Mouse (Mus musculus): Measurements from ENCODE around the gene Bsnd.
A peak's percentile ranks its signal among the peaks of the same experiment; 100 is the strongest.

The Bsnd gene

DNA sequence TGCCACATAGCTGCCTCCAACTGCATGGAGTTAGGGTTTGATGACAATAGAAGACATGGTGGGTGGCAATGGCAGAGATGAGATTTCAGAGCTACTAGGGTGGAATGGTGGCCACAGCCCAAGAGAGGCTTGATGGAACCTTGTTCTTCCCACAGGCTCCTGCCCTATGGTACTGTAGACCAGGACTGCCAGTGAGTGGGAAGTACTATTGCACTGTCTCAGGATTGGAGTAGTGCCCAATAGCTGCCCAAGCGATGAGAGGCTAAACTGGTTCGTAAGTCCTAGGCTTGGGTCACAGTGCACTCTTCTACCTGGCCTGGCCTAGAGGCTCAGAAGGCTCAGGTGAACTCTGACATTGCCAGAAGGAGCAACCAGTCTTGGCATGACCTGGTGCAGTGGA, 32.9 kb upstream of the Bsnd start:
- peaks cover 8% of the 10 kb centered on the region; the same call in 1 of the 2 replicates for H3K27me3 ChIP-seq (ENCODE audit: insufficient read depth, low read length)
- H3K4me1 ChIP-seq (replicated peaks; ENCODE audit: low read depth, low read length), result peaks cover 11% of the 10 kb centered on the region
- H3K36me3 ChIP-seq (ENCODE audit: insufficient read depth, low read length), result no peaks in the 10 kb centered on the region
- TF ChIP-seq CTCF (conservative IDR thresholded peaks at IDR 0.05; ENCODE audit: low read length), result no peak
- H3K4me3 ChIP-seq (replicated peaks; ENCODE audit: low read length), result no peak overlapping the region
- H3K9me3 ChIP-seq (ENCODE audit: low read length), result no peaks in the 10 kb centered on the region

DNA sequence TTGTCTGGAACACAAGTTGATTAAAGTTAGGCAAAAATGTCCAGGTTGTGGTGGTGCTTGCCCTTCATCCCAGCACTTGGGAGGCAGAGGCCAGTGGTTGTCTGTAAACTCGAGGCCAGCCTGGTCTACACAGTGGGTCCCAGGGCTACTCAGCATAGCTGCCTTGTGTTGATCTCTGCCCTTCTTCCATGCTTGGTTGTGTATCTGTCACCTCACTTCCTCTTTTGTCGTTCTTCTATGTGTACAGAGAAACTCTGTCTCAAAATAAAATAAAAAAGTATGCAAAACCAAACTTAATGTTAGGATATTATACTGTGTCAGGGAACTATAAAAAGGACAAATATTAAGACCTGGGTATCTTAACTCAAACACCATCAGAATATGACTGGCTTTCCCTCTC, 32.0 kb upstream of the Bsnd start:
- no peak for TF ChIP-seq CTCF (conservative IDR thresholded peaks at IDR 0.05; ENCODE audit: low read length)
- no peak for TF ChIP-seq NANOG (IDR thresholded peaks at IDR 0.05; ENCODE audit: borderline replicate concordance, low read length)
- TF ChIP-seq POU5F1 (IDR thresholded peaks at IDR 0.05; ENCODE audit: borderline replicate concordance, low read length), result no peak
- H3K36me3 ChIP-seq (ENCODE audit: insufficient read depth, low read length), result no peaks in the 10 kb centered on the region

DNA sequence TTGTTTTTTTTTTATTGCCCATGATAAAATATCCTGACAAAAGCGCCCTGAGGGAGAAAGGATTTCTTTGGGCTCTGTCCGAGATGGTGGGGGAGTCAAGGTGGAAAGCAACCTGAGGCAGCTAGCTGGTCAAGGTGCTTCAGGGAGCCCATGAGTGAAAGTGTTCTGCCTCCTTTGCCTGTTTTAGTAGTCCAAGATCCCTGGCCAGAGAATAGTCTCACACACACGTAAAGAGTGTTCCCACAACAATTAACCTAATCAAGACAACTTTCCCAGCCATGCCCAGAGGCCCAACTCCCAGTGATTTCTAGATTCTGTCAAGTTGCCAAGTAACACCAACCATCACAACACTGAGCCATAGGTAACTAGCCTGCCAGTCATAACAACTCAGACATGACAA, 30.5 kb upstream of the Bsnd start:
- Histone ChIP-seq H3K9me3 (ENCODE audit: low read length) (no peaks in the 10 kb centered on the region), H3K4me1 (replicated peaks; ENCODE audit: low read depth, low read length) (no peaks in the 10 kb centered on the region), H3K4me3 (replicated peaks; ENCODE audit: low read length) (no peak overlapping the region), H3K27me3 (ENCODE audit: insufficient read depth, low read length) (peaks cover 8% of the 10 kb centered on the region; the same call in 1 of the 2 replicates), H3K36me3 (ENCODE audit: insufficient read depth, low read length) (no peaks in the 10 kb centered on the region)
- TF ChIP-seq CTCF (conservative IDR thresholded peaks at IDR 0.05; ENCODE audit: low read length) (no peak), POU5F1 (IDR thresholded peaks at IDR 0.05; ENCODE audit: borderline replicate concordance, low read length) (no peak), NANOG (IDR thresholded peaks at IDR 0.05; ENCODE audit: borderline replicate concordance, low read length) (no peak)

More for the DNA sequence above, 32.0 kb upstream of the Bsnd start:
- H3K4me1 ChIP-seq (replicated peaks; ENCODE audit: low read depth, low read length), result peaks cover 6% of the 10 kb centered on the region
- peaks cover 8% of the 10 kb centered on the region; the same call in 1 of the 2 replicates for H3K27me3 ChIP-seq (ENCODE audit: insufficient read depth, low read length)
- no peaks in the 10 kb centered on the region for H3K9me3 ChIP-seq (ENCODE audit: low read length)
- H3K4me3 ChIP-seq (replicated peaks; ENCODE audit: low read length), result no peak overlapping the region

DNA sequence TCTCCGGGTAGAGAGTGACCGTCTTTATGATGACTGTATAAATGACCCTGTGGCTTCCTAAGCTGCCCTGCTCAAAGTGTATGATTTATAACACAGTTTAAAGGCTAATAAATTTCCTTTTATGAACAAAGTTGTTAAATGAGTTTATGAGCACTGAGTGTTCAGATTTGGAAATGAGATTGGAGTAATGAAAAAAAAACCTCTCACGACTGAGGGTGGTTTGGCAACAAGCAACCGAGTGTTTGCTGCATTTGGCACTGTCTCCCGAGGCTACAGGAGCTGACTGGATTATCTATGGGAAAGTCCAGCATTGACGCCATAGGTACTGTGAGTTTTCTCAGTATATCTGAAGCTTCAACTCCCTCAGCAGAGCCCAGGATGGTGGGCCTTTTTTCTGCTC, 22.5 kb upstream of the Bsnd start:
- TF ChIP-seq NANOG (IDR thresholded peaks at IDR 0.05; ENCODE audit: borderline replicate concordance, low read length) (no peak), CTCF (conservative IDR thresholded peaks at IDR 0.05; ENCODE audit: low read length) (no peak), POU5F1 (IDR thresholded peaks at IDR 0.05; ENCODE audit: borderline replicate concordance, low read length) (no peak)
- H3K9me3 ChIP-seq (ENCODE audit: low read length), result no peaks in the 10 kb centered on the region
- no peak overlapping the region for H3K4me3 ChIP-seq (replicated peaks; ENCODE audit: low read length)
- H3K27me3 ChIP-seq (ENCODE audit: insufficient read depth, low read length), result peaks cover 6% of the 10 kb centered on the region; the same call in 1 of the 2 replicates
- H3K36me3 ChIP-seq (ENCODE audit: insufficient read depth, low read length), result no peaks in the 10 kb centered on the region
- no peaks in the 10 kb centered on the region for H3K4me1 ChIP-seq (replicated peaks; ENCODE audit: low read depth, low read length)

DNA sequence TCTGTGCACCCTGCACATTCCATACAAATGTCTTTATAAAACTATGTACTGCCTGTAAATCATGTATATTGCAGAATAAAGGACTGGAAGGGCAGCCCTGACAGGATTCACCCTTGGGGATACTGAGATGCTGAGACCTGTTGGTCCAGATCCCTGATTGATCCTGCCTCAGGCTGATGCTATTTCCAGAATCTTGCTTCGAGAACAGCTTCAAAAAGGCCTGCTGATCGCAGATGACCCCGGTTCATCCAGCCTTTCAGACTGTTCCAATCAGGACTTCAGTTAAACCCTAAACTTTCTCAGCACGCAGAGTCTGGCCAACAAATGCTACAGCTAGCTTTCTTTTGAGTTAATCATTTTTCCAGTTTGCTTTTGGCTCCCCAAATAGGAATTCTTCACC, 17.8 kb upstream of the Bsnd start:
- no peak for TF ChIP-seq CTCF (conservative IDR thresholded peaks at IDR 0.05; ENCODE audit: low read length)
- H3K4me3 ChIP-seq (replicated peaks; ENCODE audit: low read length), result no peak overlapping the region

DNA sequence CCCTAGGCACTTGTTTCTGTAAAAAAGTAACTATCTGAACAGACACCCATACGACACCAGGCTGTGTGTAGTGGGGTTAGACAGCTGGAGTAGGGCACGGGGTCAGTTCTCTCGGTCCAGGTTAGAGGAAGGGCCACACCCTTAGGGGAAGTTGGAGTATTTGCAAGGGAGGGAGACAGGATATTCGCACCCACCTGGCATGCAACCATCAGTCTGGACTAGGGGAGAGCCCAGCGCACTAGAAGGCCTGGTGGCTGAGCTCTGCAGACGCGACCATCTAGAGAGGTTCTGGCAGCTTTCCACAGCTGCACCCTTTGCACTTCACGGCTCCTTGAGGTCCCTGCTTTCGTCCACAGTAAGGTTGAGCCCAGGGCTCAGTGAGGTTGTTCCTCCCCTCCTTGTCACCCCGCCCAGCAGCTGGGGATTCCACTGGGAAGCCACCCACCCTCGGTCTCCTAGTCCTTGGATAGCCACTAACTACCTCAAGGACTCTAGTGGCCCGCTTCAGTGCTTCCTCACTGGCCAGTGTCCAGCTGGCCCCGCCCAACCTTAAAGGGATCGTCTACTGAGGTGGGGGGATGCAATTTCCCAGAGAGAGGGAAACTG, 13.5 kb upstream of the Bsnd start:
- Histone ChIP-seq H3K4me1 (replicated peaks; ENCODE audit: low read depth, low read length) (peaks cover 5% of the 10 kb centered on the region; the same call in 1 of the 2 replicates), H3K9me3 (ENCODE audit: low read length) (no peaks in the 10 kb centered on the region), H3K27me3 (ENCODE audit: insufficient read depth, low read length) (peaks cover 26% of the 10 kb centered on the region), H3K4me3 (replicated peaks; ENCODE audit: low read length) (no peak overlapping the region), H3K36me3 (ENCODE audit: insufficient read depth, low read length) (no peaks in the 10 kb centered on the region)
- TF ChIP-seq NANOG (IDR thresholded peaks at IDR 0.05; ENCODE audit: borderline replicate concordance, low read length), result no peak
- TF ChIP-seq CTCF (conservative IDR thresholded peaks at IDR 0.05; ENCODE audit: low read length), result no peak
- no peak for TF ChIP-seq POU5F1 (IDR thresholded peaks at IDR 0.05; ENCODE audit: borderline replicate concordance, low read length)

More for the DNA sequence above, 17.8 kb upstream of the Bsnd start:
- no peaks in the 10 kb centered on the region for H3K9me3 ChIP-seq (ENCODE audit: low read length)
- H3K36me3 ChIP-seq (ENCODE audit: insufficient read depth, low read length), result no peaks in the 10 kb centered on the region
- H3K4me1 ChIP-seq (replicated peaks; ENCODE audit: low read depth, low read length), result 0 out of 2 replicates have a peak, but pooled peaks cover 5% of the 10 kb centered on the region
- H3K27me3 ChIP-seq (ENCODE audit: insufficient read depth, low read length), result peaks cover 12% of the 10 kb centered on the region; the same call in 1 of the 2 replicates

DNA sequence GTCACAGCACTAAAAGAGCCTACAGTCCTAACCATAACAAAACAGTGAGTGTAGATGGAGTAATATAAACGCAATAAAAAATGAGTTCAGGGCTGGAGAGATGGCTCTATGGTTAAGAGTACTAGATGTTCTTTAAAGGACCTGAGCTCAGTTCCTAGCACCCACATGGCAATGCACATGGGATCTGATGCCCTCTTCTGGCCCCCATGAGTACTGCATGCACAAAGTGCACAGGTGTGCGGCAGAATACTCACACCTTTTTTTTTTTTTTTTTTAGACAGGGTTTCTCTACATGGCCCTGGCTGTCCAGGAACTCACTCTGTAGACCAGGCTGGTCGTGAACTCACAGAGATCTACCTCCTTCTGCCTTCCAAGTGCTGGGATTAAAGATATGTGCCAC, 11.5 kb upstream of the Bsnd start:
- no peaks in the 10 kb centered on the region for H3K9me3 ChIP-seq (ENCODE audit: low read length)
- TF ChIP-seq CTCF (conservative IDR thresholded peaks at IDR 0.05; ENCODE audit: low read length) (peak; percentile 49), NANOG (IDR thresholded peaks at IDR 0.05; ENCODE audit: borderline replicate concordance, low read length) (no peak)
- H3K4me1 ChIP-seq (replicated peaks; ENCODE audit: low read depth, low read length), result peaks cover 17% of the 10 kb centered on the region
- H3K36me3 ChIP-seq (ENCODE audit: insufficient read depth, low read length), result no peaks in the 10 kb centered on the region
- no peak overlapping the region for H3K4me3 ChIP-seq (replicated peaks; ENCODE audit: low read length)
- peaks cover 26% of the 10 kb centered on the region for H3K27me3 ChIP-seq (ENCODE audit: insufficient read depth, low read length)

DNA sequence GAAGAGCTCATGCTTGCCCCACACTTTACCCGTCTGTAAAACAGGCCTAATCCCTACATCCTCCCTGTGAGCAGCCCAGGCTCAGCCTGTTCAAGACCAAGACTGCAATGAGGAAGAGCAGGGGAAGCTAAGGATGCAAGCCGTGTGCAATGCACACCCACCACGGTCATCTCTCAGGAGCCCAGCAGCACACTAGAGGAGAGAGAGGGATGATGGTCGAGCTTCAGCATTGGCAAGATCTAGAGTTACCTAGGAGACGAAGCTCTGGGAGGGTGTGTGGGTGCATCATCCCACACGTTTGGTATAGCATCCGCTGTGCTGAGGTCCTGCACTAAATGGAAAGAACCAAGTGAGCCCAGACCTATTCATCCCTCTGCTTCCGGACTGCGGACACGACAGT, 8.0 kb upstream of the Bsnd start:
- H3K4me3 ChIP-seq (replicated peaks; ENCODE audit: low read length), result no peak overlapping the region
- no peaks in the 10 kb centered on the region for H3K36me3 ChIP-seq (ENCODE audit: insufficient read depth, low read length)
- H3K4me1 ChIP-seq (replicated peaks; ENCODE audit: low read depth, low read length), result peaks cover 19% of the 10 kb centered on the region
- H3K9me3 ChIP-seq (ENCODE audit: low read length), result no peaks in the 10 kb centered on the region
- peaks cover 18% of the 10 kb centered on the region for H3K27me3 ChIP-seq (ENCODE audit: insufficient read depth, low read length)
- TF ChIP-seq POU5F1 (IDR thresholded peaks at IDR 0.05; ENCODE audit: borderline replicate concordance, low read length), result no peak
- no peak for TF ChIP-seq CTCF (conservative IDR thresholded peaks at IDR 0.05; ENCODE audit: low read length)

DNA sequence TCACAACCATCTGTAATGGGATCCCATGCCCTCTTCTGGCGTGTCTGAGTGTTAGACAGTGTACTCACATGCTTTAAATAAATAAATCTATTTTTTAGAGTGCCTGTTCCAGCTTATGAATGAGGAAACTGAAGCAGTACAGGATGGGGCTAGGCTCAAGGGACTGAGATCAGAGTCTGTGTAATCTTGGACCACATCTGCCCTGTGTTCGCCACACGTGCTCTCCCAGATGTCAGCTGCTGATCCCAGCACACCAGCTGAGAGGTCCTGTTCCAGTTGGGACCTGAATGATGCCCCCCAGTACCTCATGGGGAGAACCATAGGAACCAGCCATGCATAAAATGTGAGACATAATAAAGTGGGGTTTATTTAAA, 6.4 kb upstream of the Bsnd start:
- Histone ChIP-seq H3K27me3 (ENCODE audit: insufficient read depth, low read length) (peaks cover 11% of the 10 kb centered on the region; the same call in 1 of the 2 replicates), H3K9me3 (ENCODE audit: low read length) (no peaks in the 10 kb centered on the region), H3K4me1 (replicated peaks; ENCODE audit: low read depth, low read length) (peaks cover 19% of the 10 kb centered on the region), H3K4me3 (replicated peaks; ENCODE audit: low read length) (no peak overlapping the region), H3K36me3 (ENCODE audit: insufficient read depth, low read length) (no peaks in the 10 kb centered on the region)
- no peak for TF ChIP-seq POU5F1 (IDR thresholded peaks at IDR 0.05; ENCODE audit: borderline replicate concordance, low read length)
